Mouse (Mus musculus) C2C12 (cell line): Measurements from ENCODE around the gene Scap.
A peak's percentile ranks its signal among the peaks of the same experiment; 100 is the strongest.

Source experiments
- CEBPB ChIP-seq: IDR thresholded peaks from one replicate; pipeline ENCODE4 v1.6.1; 2011; ENCODE audit warnings: low read depth, mild to moderate bottlenecking, control low read depth, moderate library complexity
- CTCF ChIP-seq: IDR thresholded peaks from one replicate; pipeline ENCODE4 v1.5.1; 2011; ENCODE audit not compliant: control insufficient read depth, insufficient read depth, insufficient read length
- MAX ChIP-seq: IDR thresholded peaks from one replicate; pipeline ENCODE4 v1.6.1; 2011; ENCODE audit warnings: mild to moderate bottlenecking, control low read depth
- USF1 ChIP-seq: IDR thresholded peaks from one replicate; pipeline ENCODE4 v1.6.1; 2011; ENCODE audit warnings: low read depth, mild to moderate bottlenecking, control low read depth, moderate library complexity

- TF ChIP-seq CTCF (peak; percentile 88), MAX (no peak), USF1 (no peak), CEBPB (no peak)
Observed at GRCm38 (mm10) chr9:110410908-110411887, 78.1 kb downstream of the Scap start.
